Mouse (Mus musculus): ENCODE measurements around the gene Gemin6.

- no peak for TF ChIP-seq EP300 (IDR thresholded peaks at IDR 0.05; ENCODE audit: insufficient read depth, low read depth, low read length)
- TF ChIP-seq POLR2A (IDR thresholded peaks at IDR 0.05; ENCODE audit: insufficient read depth, low read depth, low read length) = no peak
These were observed 48.3 kb upstream of the Gemin6 start for GRCm38 (mm10) chr17:80175966-80176365.
